ENCODE assay signal across 9 mouse cellular contexts in the genomic region with DNA sequence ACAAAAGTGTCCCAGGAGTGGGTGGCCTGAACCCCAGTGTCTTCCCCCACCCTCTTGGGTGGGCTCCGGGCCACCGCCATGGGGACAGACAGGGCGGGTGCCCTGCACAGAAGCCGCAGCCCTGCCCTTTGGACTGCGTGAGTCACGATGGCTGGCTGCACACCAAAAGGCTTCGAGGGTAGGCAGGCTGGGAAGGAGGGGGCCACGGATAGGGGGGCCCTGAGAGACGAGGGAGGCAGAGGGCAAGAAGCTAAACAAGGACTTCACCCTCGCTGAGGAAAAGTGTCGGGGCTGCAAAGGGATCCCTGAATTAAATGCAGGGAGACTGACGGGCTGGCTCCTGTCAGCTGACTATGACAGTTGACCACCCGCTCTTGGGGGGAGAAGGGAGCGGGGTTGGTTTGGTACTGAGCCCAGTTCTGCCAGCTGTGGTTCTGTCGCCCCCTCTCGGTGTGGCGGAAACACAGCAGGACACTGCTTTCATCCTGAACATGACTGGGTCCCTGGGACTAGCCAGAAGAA. TPM values are rescaled to one million over a fixed set of nuclear protein-coding genes. Genes with fewer than 3 reads are reported as not detected.
DNase-seq lines count a peak whose midpoint lies in the region; ATAC-seq and TF ChIP-seq lines count a peak whose summit lies in the region.
"Had no signal": no experiment of that assay in that cellular context is flagged by ENCODE, and none has a peak within 500 bp of the region (broad histone marks: within the 10 kb centered on the region; RNA-seq: fewer than 3 reads in every experiment).

No protein-coding gene starts in this region.

- H3K36me3 ChIP-seq in intestine, embryonic 15.5 days: no peaks in the 10 kb centered on the region
- H3K36me3 ChIP-seq in lung, postnatal 0 days (ENCODE audit: insufficient read depth, low read length): no peaks in the 10 kb centered on the region
- H3K36me3 ChIP-seq: liver, embryonic 13.5 days had no signal

- peak; percentile 69 for TF ChIP-seq CTCF in lung, postnatal 0 days (IDR thresholded peaks at IDR 0.05)

- H3K27me3 ChIP-seq in intestine, embryonic 15.5 days (replicated peaks): no peaks in the 10 kb centered on the region
- no peaks in the 10 kb centered on the region for H3K27me3 ChIP-seq in lung, postnatal 0 days (replicated peaks; ENCODE audit: insufficient read depth, low read length)

- peak overlapping the region; percentile 79 for H3K27ac ChIP-seq in intestine, embryonic 15.5 days
- 0 out of 2 replicates have a peak overlapping the region, but pooled peaks have one; percentile 9 for H3K27ac ChIP-seq in lung, postnatal 0 days (ENCODE audit: low read length)
- H3K27ac ChIP-seq: liver, embryonic 13.5 days had no signal

- TF ChIP-seq EP300 in lung, postnatal 0 days (IDR thresholded peaks at IDR 0.05): peak; percentile 23; the same call in 1 of the 2 replicates

- peak overlapping the region; percentile 9; the same call in 1 of the 2 replicates for H3K4me3 ChIP-seq in intestine, embryonic 15.5 days (replicated peaks)
- no peak overlapping the region for H3K4me3 ChIP-seq in lung, postnatal 0 days (ENCODE audit: low read depth, low read length)
- H3K4me3 ChIP-seq: liver, embryonic 13.5 days had no signal

- H3K9ac ChIP-seq in intestine, embryonic 15.5 days: peak overlapping the region; percentile 26; the same call in 1 of the 2 replicates
- H3K9ac ChIP-seq in lung, postnatal 0 days (replicated peaks; ENCODE audit: low read depth): no peak overlapping the region
- H3K9ac ChIP-seq: liver, embryonic 13.5 days had no signal

- H3K9me3 ChIP-seq in intestine, embryonic 15.5 days: no peaks in the 10 kb centered on the region
- no peaks in the 10 kb centered on the region for H3K9me3 ChIP-seq in lung, postnatal 0 days (ENCODE audit: low read length)
- H3K9me3 ChIP-seq: liver, embryonic 13.5 days had no signal

- intact Hi-C loops in gastrocnemius, postnatal 36 days (cut with DNase I): no loop called here

- DNase-seq in ovary, adult 18-20 months (ENCODE audit: low spot score): peak; percentile 44
- DNase-seq in ovary, postnatal 14 days (ENCODE audit: low spot score): no peak
- DNase-seq in gastrocnemius, postnatal 36 days: peak; percentile 50 to 51
- peak; percentile 73 for DNase-seq in lung, postnatal 0 days (ENCODE audit: low spot score)
- no peak for DNase-seq in right cerebral cortex, postnatal 25 days
- DNase-seq in embryo, embryonic 10.5 days (ENCODE audit: low spot score): no peak
- no peak for DNase-seq in thymus, postnatal 25 days
- DNase-seq: liver, embryonic 13.5 days had no signal

- peak overlapping the region; percentile 51 for H3K4me2 ChIP-seq in intestine, embryonic 15.5 days (replicated peaks)
- peak overlapping the region; percentile 19 for H3K4me2 ChIP-seq in lung, postnatal 0 days (replicated peaks; ENCODE audit: low read depth, low read length)
- H3K4me2 ChIP-seq: liver, embryonic 13.5 days had no signal

- H3K4me1 ChIP-seq in intestine, embryonic 15.5 days (replicated peaks): peaks cover 30% of the 10 kb centered on the region
- H3K4me1 ChIP-seq in lung, postnatal 0 days (ENCODE audit: insufficient read depth, low read depth, low read length): peaks cover 5% of the 10 kb centered on the region; the same call in 1 of the 2 replicates

- peak; percentile 79 for ATAC-seq in intestine, embryonic 15.5 days
- peak; percentile 83 for ATAC-seq in lung, postnatal 0 days

- 21% methylated on average over 17 of the region's 17 CpGs for WGBS in intestine, embryonic 15.5 days
- WGBS in lung, postnatal 0 days: 21% methylated on average over 17 of the region's 17 CpGs

RNA-seq across cellular contexts. Expression of gene Mlph, which starts 5.2 kb away (rescaled TPM):
- under 1 TPM; 0.20 to 0.22 TPM for total RNA-seq in gastrocnemius, postnatal 36 days (2021)
- polyA plus RNA-seq in intestine, embryonic 15.5 days (2015; fragmentation: Nextera tagmentation; extraction: Ambion mirVana): 0.85 and 1.6 TPM in 2 replicates
- polyA plus RNA-seq in lung, postnatal 0 days (2015; fragmentation: Nextera tagmentation; extraction: Ambion mirVana): 2.4 and 2.7 TPM in 2 replicates

RNA-seq across cellular contexts. Expression of gene Prlh, which starts 43.2 kb away (rescaled TPM):
- not detected for total RNA-seq in gastrocnemius, postnatal 36 days (2021)
- not detected in 2 replicates for polyA plus RNA-seq in intestine, embryonic 15.5 days (2015; fragmentation: Nextera tagmentation; extraction: Ambion mirVana)
- not detected in 2 replicates for polyA plus RNA-seq in lung, postnatal 0 days (2015; fragmentation: Nextera tagmentation; extraction: Ambion mirVana)

RNA-seq across cellular contexts. Expression of gene Rab17, which starts 59.8 kb away (rescaled TPM):
- not detected for total RNA-seq in gastrocnemius, postnatal 36 days (2021)
- polyA plus RNA-seq in intestine, embryonic 15.5 days (2015; fragmentation: Nextera tagmentation; extraction: Ambion mirVana): 35.2 and 41.0 TPM in 2 replicates
- 1.6 and 2.0 TPM in 2 replicates for polyA plus RNA-seq in lung, postnatal 0 days (2015; fragmentation: Nextera tagmentation; extraction: Ambion mirVana)

Comparison
In these comparisons a context has a peak if more than half of its experiments do, and no peak if none do; other contexts are left out.
1. DNase-seq: peak in ovary, adult 18-20 months (single experiment), gastrocnemius, postnatal 36 days (2 of 2) and lung, postnatal 0 days (single experiment); none in ovary, postnatal 14 days (single experiment), right cerebral cortex, postnatal 25 days (single experiment), embryo, embryonic 10.5 days (single experiment) and thymus, postnatal 25 days (single experiment).
2. RNA of gene Rab17, which starts 59.8 kb away (polyA plus RNA-seq): 35.2 to 41.0 TPM in intestine, embryonic 15.5 days; 1.6 to 2.0 TPM in lung, postnatal 0 days; every median in the first group is over 10 times any median in the second.